Mouse (Mus musculus): ENCODE results near the gene Notch3.

Notch3 gene

GRCm38 (mm10) chr17:32092895-32093294 is 73.8 kb downstream of the Notch3 start:
- DNase-seq (ENCODE audit: low read depth, low spot score): no peak

GRCm38 (mm10) chr17:32092241-32092619 is 74.4 kb downstream of the Notch3 start:
- DNase-seq (ENCODE audit: low read depth, low spot score): no peak

GRCm38 (mm10) chr17:32091364-32092240 is 75.0 kb downstream of the Notch3 start:
- peak; percentile 85 for DNase-seq (ENCODE audit: low read depth, low spot score)

GRCm38 (mm10) chr17:32091032-32091363 is 75.7 kb downstream of the Notch3 start:
- no peak for DNase-seq (ENCODE audit: low read depth, low spot score)

- no peak for DNase-seq (ENCODE audit: low read depth, low spot score)
Measured at GRCm38 (mm10) chr17:32087069-32087468, 79.6 kb downstream of the Notch3 start.

GRCm38 (mm10) chr17:32083351-32083750 is 83.3 kb downstream of the Notch3 start:
- DNase-seq (ENCODE audit: low read depth, low spot score): no peak

- peak; percentile 71 for DNase-seq (ENCODE audit: low read depth, low spot score)
Measured at GRCm38 (mm10) chr17:32075164-32075563, 91.5 kb downstream of the Notch3 start.

GRCm38 (mm10) chr17:32074658-32075057 is 92.0 kb downstream of the Notch3 start:
- no peak for DNase-seq (ENCODE audit: low read depth, low spot score)

- DNase-seq (ENCODE audit: low read depth, low spot score): peak; percentile 77
Measured at GRCm38 (mm10) chr17:32073359-32073758, 93.3 kb downstream of the Notch3 start.
